Mouse (Mus musculus) erythroid progenitor cell, adult 5-6 weeks (primary cell): ENCODE measurements around the gene Ndufs8. TPM values are rescaled to one million over a fixed set of nuclear protein-coding genes. Genes with fewer than 3 reads are reported as not detected.
A peak's percentile ranks its signal among the peaks of the same experiment; 100 is the strongest.
"Not testable (repeated sequence)": the region's sequence is repeated elsewhere in the genome, so short reads cannot be mapped to it uniquely, and the experiment has no call there.

Experiments used
- ATAC-seq: replicated peaks from 2 replicates; pipeline ENCODE4 v1.8.0; 2016; ENCODE audit warnings: moderate number of reproducible peaks, mild to moderate bottlenecking, moderate TSS enrichment, inconsistent platforms; ENCODE audit not compliant: poor library complexity, low FRiP score, severe bottlenecking
- total RNA-seq, 2 experiments: library from RNA; stranded (forward) in 1 of 2; stranded (reverse) in 1 of 2; fragments of 150-400 nt in 1 of 2; fragments of 186-747, 209-891 nt in 1 of 2; gene quantifications; 2 replicates each; pipeline versions ENCODE4 v1.2.3 to v1.2.4; 2015 to 2017; ENCODE audit warnings: low replicate concordance in 2 of 2

The Ndufs8 gene
- 46.5 and 52.4 TPM in 2 replicates for total RNA-seq (2015; ENCODE audit: low replicate concordance)
- 24.1 and 28.5 TPM in 2 replicates for total RNA-seq (2017; ENCODE audit: low replicate concordance)

- ATAC-seq = peak; percentile 91
Measured at GRCm38 (mm10) chr19:3912337-3913204, at the start of gene Ndufs8. TSS of gene Ndufs8 (minus strand) at chr19:3912774.

- not testable (repeated sequence) for ATAC-seq
Measured at GRCm38 (mm10) chr19:3961805-3962204, 49.2 kb upstream of the Ndufs8 start.

DNA sequence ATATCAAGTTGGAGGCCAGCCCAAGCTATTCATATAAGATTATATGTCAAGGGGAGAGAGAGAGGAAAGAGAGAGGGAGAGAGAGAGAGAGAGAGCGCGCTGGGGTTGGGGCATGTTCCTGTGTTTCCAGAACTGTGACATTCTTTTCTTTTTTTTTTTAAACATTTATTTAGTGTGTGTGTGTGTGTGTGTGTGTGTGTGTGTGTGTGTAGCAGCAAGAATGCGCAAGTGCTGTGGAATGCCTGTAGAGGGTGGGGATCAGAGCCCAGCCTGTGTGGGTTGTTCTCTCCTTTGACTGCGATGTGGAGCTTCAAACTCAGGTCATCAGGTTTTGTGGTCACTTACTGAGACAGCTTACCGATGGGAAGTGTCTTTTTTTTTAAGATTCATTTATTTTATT lies 47.6 kb upstream of the Ndufs8 start:
- no peak for ATAC-seq

GRCm38 (mm10) chr19:3959030-3959429 lies 46.5 kb upstream of the Ndufs8 start:
- ATAC-seq = no peak

DNA sequence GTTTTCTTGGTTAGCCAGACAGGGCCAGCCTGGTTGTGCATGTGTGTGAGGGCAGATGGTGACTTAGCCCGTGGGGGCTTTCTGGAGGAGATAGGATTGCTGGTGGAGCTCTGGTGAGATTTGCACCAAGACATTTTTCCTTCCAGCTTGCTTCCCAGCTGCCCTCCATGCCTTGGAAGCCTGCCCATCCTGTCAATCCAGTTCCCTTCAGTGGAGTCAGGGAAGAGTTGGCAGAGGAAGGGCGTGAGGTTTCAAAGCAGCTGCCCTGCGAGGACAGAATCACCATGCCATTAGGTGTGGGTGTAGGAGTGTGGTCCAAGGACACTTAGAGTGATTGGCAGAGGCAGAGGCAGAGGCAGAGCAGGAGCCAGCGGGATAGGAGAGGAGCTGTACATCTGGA lies 45.9 kb upstream of the Ndufs8 start, which contains the start of gene Aldh3b3:
Gene Aldh3b3 (plus strand): TSS at position 176 of the 400 bp plus-strand sequence.
- no peak for ATAC-seq

DNA sequence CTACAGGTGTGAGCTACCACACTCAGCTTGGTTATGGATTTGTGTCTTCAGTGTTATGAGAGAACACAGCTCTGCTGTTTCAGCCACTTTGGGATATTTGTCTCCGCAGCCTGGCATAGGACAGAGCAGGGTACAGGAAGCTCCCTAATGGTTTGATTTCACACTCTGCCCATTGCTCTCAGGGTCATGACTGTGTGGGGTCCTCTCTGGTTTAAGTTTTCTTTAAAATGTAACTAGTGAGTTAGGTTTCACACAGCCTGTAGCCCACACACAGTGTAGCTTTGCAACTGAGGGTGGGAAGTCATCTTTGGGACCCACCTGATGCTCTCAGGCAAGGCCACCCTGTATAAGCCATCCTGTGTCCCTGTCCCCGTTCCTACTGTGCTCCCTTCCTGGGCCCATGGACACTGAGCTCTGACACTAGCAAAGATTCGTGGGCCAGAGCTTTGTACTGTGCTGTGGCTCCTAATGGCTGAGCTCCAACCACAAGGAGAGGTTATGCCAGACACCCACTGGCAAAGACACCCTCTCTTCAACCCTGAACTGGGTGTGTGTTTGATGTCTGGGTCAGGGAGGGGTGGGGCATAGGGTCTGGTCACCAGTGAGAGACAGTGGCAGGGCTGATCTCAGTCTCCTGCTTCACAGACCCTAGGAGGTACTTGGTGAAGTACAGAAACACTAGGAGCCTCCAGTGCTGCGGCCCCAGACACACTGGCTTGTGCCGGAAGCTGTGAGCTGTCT lies 44.9 kb upstream of the Ndufs8 start:
- 0 out of 2 replicates have a peak, but pooled peaks have one; percentile 52 for ATAC-seq

DNA sequence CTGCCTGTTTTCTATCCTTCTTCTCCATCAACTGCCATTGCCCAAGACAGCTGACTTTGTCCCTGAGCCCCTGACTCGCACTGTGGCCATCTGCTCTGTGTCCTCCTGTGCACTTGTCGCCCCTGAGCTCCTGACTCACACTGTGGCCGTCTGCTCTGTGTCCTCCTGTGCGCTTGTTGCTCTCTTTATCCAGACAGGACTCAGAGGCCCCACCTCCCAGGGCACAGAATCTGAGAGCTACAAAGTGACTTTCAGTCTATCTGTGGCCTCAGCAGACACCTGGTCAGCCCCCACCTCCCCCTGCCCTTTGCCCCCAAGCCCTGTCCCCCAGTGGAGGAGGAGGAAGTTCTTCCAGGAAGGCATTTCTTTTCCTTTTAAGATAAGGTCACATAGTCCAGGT lies 43.2 kb upstream of the Ndufs8 start:
- no peak for ATAC-seq

- ATAC-seq = no peak
Measured at GRCm38 (mm10) chr19:3955033-3955432, 42.5 kb upstream of the Ndufs8 start.

GRCm38 (mm10) chr19:3952099-3952498 lies 39.5 kb upstream of the Ndufs8 start:
- no peak for ATAC-seq

GRCm38 (mm10) chr19:3951461-3951860 lies 38.9 kb upstream of the Ndufs8 start:
- ATAC-seq = no peak

DNA sequence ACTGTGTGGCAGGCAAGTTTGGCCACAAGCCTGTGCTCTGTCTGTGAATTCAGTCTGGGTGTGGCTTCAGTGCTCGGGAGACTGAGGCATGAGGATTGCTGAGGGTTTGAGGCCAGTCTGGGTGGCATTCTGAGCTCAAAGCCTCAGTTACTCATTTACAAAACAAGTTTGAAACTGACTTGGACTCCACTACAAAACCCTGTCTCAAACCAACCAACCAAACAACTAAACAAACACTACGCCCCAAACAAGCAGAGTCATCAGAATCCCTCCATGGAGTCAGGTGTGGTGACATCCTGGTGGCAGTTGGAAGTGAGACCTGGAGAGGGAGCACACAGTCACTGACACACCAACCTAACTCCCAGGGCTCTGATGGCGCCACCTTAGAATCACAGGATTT lies 37.8 kb upstream of the Ndufs8 start:
- ATAC-seq = no peak

- ATAC-seq = no peak
Measured at GRCm38 (mm10) chr19:3948546-3948945, 36.0 kb upstream of the Ndufs8 start.

GRCm38 (mm10) chr19:3947813-3948212 lies 35.2 kb upstream of the Ndufs8 start:
- no peak for ATAC-seq

- peak; percentile 71 for ATAC-seq
Measured at GRCm38 (mm10) chr19:3946715-3947114, 34.1 kb upstream of the Ndufs8 start.

DNA sequence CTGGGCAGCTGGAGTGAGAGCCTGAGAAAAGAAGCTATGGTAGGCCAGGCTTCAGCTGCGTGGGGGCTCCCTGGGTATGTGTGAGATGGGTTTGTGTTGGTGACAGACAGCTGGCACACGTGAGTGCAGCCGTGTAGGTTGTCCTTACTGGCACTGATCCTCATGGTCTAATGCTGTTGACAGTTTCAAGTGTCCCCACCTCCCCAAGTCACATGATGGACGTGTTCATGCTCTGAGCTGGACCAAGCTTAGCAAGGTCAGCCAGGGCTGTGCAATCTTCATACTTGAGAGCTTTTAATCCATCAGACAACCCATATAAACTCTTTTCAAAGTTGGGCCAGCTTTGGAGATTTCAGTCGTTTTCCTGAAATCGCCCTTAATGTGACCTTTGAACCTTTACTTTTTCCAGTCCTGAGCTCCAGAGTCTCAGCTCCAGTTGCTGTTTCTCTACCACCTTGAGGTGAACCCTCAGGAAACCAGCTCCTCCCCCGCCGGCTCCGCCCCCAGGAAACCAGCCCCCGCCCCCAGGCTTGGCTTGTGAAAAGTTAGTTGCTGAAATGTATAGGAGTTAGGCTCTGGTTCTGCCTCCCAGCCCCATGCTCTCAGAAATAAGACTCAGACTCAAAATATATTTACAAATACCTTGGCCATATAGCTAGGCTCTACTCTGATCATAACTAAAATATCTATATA lies 33.4 kb upstream of the Ndufs8 start:
- no peak for ATAC-seq

GRCm38 (mm10) chr19:3942986-3943735 lies 30.6 kb upstream of the Ndufs8 start:
- peak; percentile 71 for ATAC-seq

GRCm38 (mm10) chr19:3942315-3942714 lies 29.7 kb upstream of the Ndufs8 start:
- no peak for ATAC-seq

DNA sequence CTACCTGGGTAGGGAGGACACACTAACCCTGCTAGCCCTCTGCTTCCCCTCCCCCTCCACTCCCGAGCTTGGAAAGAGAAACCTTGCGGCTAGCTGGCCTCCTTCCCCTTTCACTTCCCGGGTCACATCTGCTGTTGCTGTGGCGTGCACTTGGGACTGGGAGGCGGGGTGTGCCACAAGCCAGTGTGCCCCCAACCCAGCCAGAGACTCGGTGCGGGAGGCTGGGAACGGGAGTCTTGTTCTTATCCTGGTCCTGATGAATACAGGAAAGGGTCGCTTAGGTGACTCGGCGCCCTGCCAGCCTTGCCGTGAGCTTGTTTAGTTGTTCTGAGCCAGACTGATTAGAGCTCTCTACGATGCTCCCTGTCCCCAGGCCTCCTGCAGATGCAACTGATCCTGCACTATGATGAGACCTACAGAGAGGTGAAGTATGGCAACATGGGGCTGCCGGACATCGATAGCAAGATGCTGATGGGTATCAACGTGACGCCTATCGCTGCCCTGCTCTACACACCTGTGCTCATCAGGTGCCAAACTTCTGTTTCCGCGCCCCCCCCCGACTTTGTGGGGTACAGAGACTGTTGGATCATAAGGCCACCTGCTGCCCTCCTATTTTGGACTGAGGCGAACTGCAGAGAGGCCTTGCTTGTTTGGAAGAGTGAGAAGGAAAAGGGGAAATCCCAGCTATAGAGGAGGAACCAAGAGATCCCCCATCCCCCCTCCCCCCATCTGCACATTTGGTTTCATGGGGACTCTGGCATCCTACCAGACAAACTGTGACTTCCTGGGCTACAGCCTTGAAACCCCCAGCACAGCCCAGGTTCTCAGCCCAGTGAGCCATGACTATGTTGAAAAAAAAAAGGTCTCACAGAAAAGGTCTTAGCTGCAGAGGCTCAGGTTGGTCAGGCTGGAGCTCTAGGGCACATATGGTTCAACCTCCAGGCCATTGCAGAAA lies 23.6 kb upstream of the Ndufs8 start:
- no peak for ATAC-seq
